Mouse (Mus musculus) testis, postnatal 10 days (tissue): ENCODE data around the gene Cwf19l1.
"Not testable (repeated sequence)": the region's sequence is repeated elsewhere in the genome, so short reads cannot be mapped to it uniquely, and the experiment has no call there.

ENCODE experiments used
- DNase-seq: peaks from one replicate; pipeline ENCODE4 v3.0.0; 2021; ENCODE audit warnings: low spot score

Gene Cwf19l1

GRCm38 (mm10) chr19:44135072-44135959, at the start of gene Cwf19l1:
TSS of gene Cwf19l1 (minus strand) at chr19:44135876.
- DNase-seq, result peak; percentile 92

- DNase-seq, result no peak
These were observed 48.3 kb upstream of the Cwf19l1 start for GRCm38 (mm10) chr19:44183968-44184367.

GRCm38 (mm10) chr19:44180502-44180901, 44.8 kb upstream of the Cwf19l1 start:
- DNase-seq, result no peak

- DNase-seq, result no peak
These were observed 41.1 kb upstream of the Cwf19l1 start for GRCm38 (mm10) chr19:44176741-44177140.

GRCm38 (mm10) chr19:44174835-44175234, 39.2 kb upstream of the Cwf19l1 start:
- DNase-seq, result no peak

- DNase-seq, result no peak
These were observed 25.8 kb upstream of the Cwf19l1 start for GRCm38 (mm10) chr19:44161515-44161914.

GRCm38 (mm10) chr19:44159386-44159785, 23.7 kb upstream of the Cwf19l1 start:
- no peak for DNase-seq

- no peak for DNase-seq
These were observed 21.3 kb upstream of the Cwf19l1 start for GRCm38 (mm10) chr19:44157005-44157404.

GRCm38 (mm10) chr19:44153781-44154180, 18.1 kb upstream of the Cwf19l1 start:
- no peak for DNase-seq

GRCm38 (mm10) chr19:44148991-44149390, 13.3 kb upstream of the Cwf19l1 start:
- no peak for DNase-seq

- DNase-seq, result no peak
These were observed 12.7 kb upstream of the Cwf19l1 start for GRCm38 (mm10) chr19:44148345-44148744.

GRCm38 (mm10) chr19:44146951-44147350, 11.3 kb upstream of the Cwf19l1 start:
- DNase-seq, result no peak

- DNase-seq, result no peak
These were observed 10.8 kb upstream of the Cwf19l1 start for GRCm38 (mm10) chr19:44146568-44146879.

GRCm38 (mm10) chr19:44145702-44146567, 10.3 kb upstream of the Cwf19l1 start, which contains the start of gene Bloc1s2:
TSS of gene Bloc1s2 (minus strand) at chr19:44146446.
- DNase-seq, result peak; percentile 91

- DNase-seq, result no peak
These were observed 8.7 kb upstream of the Cwf19l1 start for GRCm38 (mm10) chr19:44144366-44144765.

GRCm38 (mm10) chr19:44135960-44136485, 347 bp upstream of the Cwf19l1 start:
- DNase-seq, result no peak

- no peak for DNase-seq
These were observed 2.8 kb downstream of the Cwf19l1 start for GRCm38 (mm10) chr19:44132917-44133316.

GRCm38 (mm10) chr19:44128560-44128959, 7.1 kb downstream of the Cwf19l1 start:
- no peak for DNase-seq

GRCm38 (mm10) chr19:44127729-44128497, 7.8 kb downstream of the Cwf19l1 start:
- DNase-seq, result no peak

GRCm38 (mm10) chr19:44121137-44121536, 14.5 kb downstream of the Cwf19l1 start:
- no peak for DNase-seq

GRCm38 (mm10) chr19:44120686-44121085, 15.0 kb downstream of the Cwf19l1 start:
- not testable (repeated sequence) for DNase-seq

- DNase-seq, result no peak
These were observed 17.9 kb downstream of the Cwf19l1 start for GRCm38 (mm10) chr19:44117793-44118192.
